Mouse (Mus musculus) erythroid progenitor cell, adult 5-6 weeks (primary cell): ENCODE measurements around the gene Rassf7. TPM values are rescaled to one million over a fixed set of nuclear protein-coding genes. Genes with fewer than 3 reads are reported as not detected.
"Not testable (repeated sequence)": the region's sequence is repeated elsewhere in the genome, so short reads cannot be mapped to it uniquely, and the experiment has no call there.

Experiments
- ATAC-seq: replicated peaks from 2 replicates; pipeline ENCODE4 v1.8.0; 2016; ENCODE audit warnings: moderate number of reproducible peaks, mild to moderate bottlenecking, moderate TSS enrichment, inconsistent platforms; ENCODE audit not compliant: poor library complexity, low FRiP score, severe bottlenecking
- total RNA-seq, 2 experiments: library from RNA; stranded (forward) in 1 of 2; stranded (reverse) in 1 of 2; fragments of 150-400 nt in 1 of 2; fragments of 186-747, 209-891 nt in 1 of 2; gene quantifications; 2 replicates each; pipeline versions ENCODE4 v1.2.3 to v1.2.4; 2015 to 2017; ENCODE audit warnings: low replicate concordance in 2 of 2

Rassf7 gene
- total RNA-seq, 2 experiments from 2014 or later, result 13.4 to 33.1 TPM

GRCm38 (mm10) chr7:141220377-141220776 lies 4.7 kb downstream of the Rassf7 start:
- ATAC-seq, result no peak

DNA sequence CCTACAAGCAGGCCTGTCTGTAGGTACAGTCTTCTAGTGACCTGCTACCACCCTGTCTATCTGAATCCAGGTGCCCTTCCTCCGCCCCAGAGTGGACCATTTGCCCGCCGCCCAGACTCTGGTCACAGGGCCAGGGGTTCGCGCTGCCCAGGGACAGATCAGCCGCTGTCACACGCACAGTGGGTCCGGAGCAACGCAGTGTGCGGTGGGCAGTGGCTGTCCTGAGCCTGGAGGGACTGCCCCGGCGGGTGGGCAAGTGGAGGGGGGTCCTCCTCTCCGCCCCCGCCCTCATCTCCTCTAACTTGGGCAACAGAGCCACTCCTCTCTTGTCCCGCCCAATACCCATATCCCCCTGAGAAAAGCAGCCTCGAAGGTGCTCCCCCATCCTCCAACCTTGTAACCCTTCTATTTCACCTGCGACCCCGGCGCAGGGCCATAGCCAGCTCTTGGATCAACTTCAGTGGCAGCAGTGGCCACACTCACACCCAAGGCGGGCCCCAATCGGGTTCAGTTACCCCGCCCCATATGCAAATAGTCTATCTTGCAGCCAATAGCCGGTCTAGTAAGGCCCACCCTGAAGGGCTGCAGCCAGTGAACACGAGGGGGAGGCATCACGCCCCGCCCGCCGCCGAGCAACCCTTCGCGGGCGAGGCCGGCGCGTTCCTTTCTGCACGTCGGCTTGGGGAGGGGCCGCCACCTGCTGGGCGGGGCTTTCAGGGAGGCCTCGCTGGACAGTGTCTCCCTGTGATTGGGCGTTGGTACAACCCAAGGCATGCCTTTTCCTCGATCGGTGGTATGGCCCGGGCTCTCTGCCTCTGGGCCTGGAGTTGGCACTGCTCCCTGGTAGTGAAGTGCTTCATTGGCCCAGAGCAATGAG lies 5.8 kb downstream of the Rassf7 start:
- peak; percentile 87 for ATAC-seq

GRCm38 (mm10) chr7:141222126-141222467 lies 6.4 kb downstream of the Rassf7 start:
- ATAC-seq, result no peak

DNA sequence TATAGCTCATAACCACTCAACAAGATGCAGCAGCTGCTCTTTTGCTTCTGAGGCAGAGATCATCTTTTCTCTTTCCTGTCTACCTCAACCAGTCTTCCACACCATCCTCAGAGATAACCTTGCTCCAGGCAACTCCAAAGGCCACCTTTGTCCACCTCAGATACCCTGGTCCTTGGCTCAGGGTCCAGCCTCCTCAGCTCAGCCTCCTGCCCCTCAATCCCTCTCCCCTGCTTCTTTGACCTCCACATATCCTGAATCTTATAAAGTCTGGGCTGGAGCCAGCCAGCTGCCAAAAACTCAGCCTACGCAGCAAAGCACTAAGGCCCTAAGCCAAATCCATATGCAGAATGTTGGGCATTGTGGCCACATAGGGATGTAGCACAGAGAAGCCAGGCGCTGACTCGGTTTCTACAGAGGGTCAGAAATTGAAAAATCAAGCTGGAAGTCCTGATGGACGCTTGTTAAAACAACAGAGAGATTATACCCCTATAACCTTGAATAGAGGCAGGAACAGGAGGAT lies 7.1 kb downstream of the Rassf7 start:
- no peak for ATAC-seq

- ATAC-seq, result no peak
Observed at GRCm38 (mm10) chr7:141226535-141226934, 10.9 kb downstream of the Rassf7 start.

- ATAC-seq, result 0 out of 2 replicates have a peak, but pooled peaks have one; percentile 1
Observed at GRCm38 (mm10) chr7:141227796-141228195, 12.1 kb downstream of the Rassf7 start.

DNA sequence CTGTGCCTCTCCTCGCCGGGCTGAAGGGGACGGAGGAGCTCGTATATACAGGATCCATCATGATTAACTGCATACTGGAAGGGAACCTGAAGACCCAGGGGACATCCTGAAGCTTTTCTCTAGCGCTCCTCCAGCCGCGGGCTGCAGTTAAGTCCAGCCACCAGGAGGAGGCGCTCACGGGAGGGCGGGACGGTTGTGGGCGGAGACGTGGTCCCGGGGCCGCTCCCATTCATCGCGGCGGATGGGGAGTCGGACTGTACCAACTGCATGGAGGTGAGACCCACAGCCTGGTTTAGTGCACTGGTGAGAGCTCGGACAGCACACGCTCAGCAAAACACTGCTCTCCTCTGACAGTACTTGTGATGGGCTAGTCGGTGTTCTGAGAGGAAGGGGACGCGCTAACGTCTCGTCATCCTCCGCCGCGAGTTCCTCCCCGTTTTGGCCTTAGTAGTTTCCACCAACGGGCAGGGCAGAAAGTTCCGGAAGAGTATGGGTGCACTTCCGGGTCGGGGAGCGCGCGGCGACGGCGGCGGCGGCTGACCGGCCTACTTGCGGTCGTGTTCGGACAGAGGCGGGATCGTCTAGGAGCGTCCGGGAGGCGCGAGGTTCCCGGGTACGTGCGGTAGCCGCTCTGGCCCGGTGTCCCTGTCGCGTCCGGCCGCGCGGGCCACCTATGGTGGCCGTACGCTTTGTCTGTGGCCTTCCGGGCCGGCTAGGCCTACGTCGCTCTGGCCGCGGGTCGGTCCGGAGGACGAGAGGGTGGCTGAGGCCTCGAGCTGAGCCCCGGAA lies 12.8 kb downstream of the Rassf7 start, which contains the start of gene Phrf1:
Gene Phrf1, plus strand, starts transcription at position 506 of the 789 bp plus-strand sequence.
- peak; percentile 94 for ATAC-seq

GRCm38 (mm10) chr7:141229702-141230101 lies 14.0 kb downstream of the Rassf7 start:
- no peak for ATAC-seq

- ATAC-seq, result no peak
Observed at GRCm38 (mm10) chr7:141230570-141230969, 14.9 kb downstream of the Rassf7 start.

DNA sequence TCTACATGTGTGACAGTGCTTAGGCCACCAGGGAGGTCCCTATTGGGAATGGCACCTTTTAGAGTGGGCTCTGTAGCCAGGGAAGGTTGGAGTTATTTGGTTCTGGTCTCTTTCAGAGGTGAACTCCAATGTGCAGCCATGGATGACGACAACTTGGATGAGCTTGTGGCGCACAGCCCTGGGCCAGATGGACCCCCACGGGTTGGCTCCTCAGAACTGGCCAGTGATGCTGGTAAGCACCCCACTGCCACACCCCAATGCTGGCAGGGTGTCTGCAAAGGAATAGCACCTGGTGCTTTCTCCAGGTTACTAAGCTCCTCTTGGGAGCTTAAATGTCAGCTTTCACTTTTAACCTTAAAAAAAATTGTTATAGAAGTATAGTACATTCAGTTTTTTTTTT lies 15.5 kb downstream of the Rassf7 start:
- no peak for ATAC-seq

GRCm38 (mm10) chr7:141231551-141231950 lies 15.9 kb downstream of the Rassf7 start:
- no peak for ATAC-seq

- ATAC-seq, result not testable (repeated sequence)
Observed at GRCm38 (mm10) chr7:141250486-141250885, 34.8 kb downstream of the Rassf7 start.

- ATAC-seq, result no peak
Observed at GRCm38 (mm10) chr7:141256159-141256558, 40.5 kb downstream of the Rassf7 start.

DNA sequence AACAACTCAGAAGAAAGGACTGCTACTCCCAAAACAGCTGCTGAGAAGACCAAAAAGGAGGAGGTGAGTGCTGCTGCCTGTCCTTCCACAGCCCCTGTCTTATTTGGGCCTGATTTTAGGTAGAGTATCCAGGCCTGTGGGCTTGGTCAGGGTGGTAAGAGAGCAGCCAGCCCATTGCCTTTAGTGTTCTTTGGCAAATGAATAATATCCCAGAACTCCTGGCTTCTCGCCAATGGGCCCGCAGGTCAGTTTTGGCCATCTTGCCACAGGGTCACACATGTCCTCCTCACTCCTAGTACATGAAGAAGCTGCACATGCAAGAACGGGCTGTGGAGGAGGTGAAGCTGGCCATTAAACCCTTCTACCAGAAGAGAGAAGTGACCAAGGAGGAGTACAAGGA lies 45.8 kb downstream of the Rassf7 start:
- ATAC-seq, result no peak

DNA sequence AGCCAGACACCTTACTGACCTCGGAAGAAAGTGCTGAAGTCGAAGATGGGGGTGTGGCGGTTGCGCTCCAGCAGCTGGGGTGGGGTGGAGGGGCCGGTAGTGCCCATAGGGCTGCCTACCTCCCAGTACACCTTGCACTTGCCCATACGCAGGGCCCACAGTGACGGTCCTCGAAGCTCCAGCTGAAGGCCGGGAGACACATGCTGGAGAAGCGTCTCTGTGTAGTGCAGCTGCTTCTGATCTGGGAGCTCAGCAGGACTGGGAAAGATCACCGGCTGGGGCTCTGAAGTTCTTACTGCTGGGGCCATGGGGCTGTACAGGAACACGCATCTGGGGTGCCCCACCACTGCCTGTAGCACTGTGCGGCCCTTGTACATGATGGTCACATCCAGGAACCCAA lies 48.0 kb downstream of the Rassf7 start:
- no peak for ATAC-seq

GRCm38 (mm10) chr7:141264041-141264700 lies 48.5 kb downstream of the Rassf7 start:
- no peak for ATAC-seq

GRCm38 (mm10) chr7:141264761-141265410 lies 49.2 kb downstream of the Rassf7 start:
- ATAC-seq, result peak; percentile 70

GRCm38 (mm10) chr7:141265411-141265738 lies 49.7 kb downstream of the Rassf7 start:
- ATAC-seq, result peak; percentile 18

GRCm38 (mm10) chr7:141265739-141266561 lies 50.3 kb downstream of the Rassf7 start, which contains the start of gene Irf7:
Gene Irf7, minus strand, starts transcription at chr7:141266481.
- peak; percentile 82 for ATAC-seq
